Mouse (Mus musculus) myocyte (in vitro differentiated cells): Measurements from ENCODE around the gene Gm17409. TPM values are rescaled to one million over a fixed set of nuclear protein-coding genes. Genes with fewer than 3 reads are reported as not detected.

Experiments used
- H3K27me3 ChIP-seq: one replicate; pipeline ENCODE4 v1.6.1; 2011; ENCODE audit not compliant: control insufficient read depth, insufficient read depth, insufficient read length
- H3K36me3 ChIP-seq: one replicate; pipeline ENCODE4 v1.6.1; 2011; ENCODE audit not compliant: control insufficient read depth, insufficient read depth
- H3K4me2 ChIP-seq: one replicate; pipeline ENCODE4 v1.6.1; 2011; ENCODE audit warnings: low read depth, control low read depth
- H3K4me3 ChIP-seq: one replicate; pipeline ENCODE4 v1.5.1; 2011; ENCODE audit warnings: mild to moderate bottlenecking, control low read depth, moderate library complexity
- H3K79me2 ChIP-seq: one replicate; pipeline ENCODE4 v1.6.1; 2011; ENCODE audit not compliant: control insufficient read depth, insufficient read depth
- H3ac ChIP-seq: one replicate; pipeline ENCODE4 v1.6.1; 2011; ENCODE audit not compliant: control insufficient read depth, insufficient read length
- CEBPB ChIP-seq: IDR thresholded peaks from 2 replicates; pipeline ENCODE4 v1.6.1; 2011; ENCODE audit warnings: mild to moderate bottlenecking, moderate library complexity; ENCODE audit not compliant: poor library complexity, insufficient read depth, severe bottlenecking
- E2F4 ChIP-seq: IDR thresholded peaks from one replicate; pipeline ENCODE4 v1.6.1; 2011; ENCODE audit warnings: mild to moderate bottlenecking, control low read depth, moderate library complexity; ENCODE audit not compliant: insufficient read depth
- MAX ChIP-seq: IDR thresholded peaks from one replicate; pipeline ENCODE4 v1.6.1; 2011; ENCODE audit warnings: low read depth, mild to moderate bottlenecking, control low read depth
- MYOD1 ChIP-seq, 3 experiments: IDR thresholded peaks; one replicate each; pipeline ENCODE4 v1.6.1; 2011; ENCODE audit warnings: control low read depth in 2 of 3, low read depth in 2 of 3, mild to moderate bottlenecking in 2 of 3, moderate library complexity in 1 of 3; ENCODE audit not compliant: insufficient read length in 2 of 3, control insufficient read depth in 1 of 3
- MYOG ChIP-seq, 3 experiments: IDR thresholded peaks; one replicate each; pipeline ENCODE4 v1.6.1; 2011; ENCODE audit warnings: control low read depth in 2 of 3, low read depth in 2 of 3, mild to moderate bottlenecking in 2 of 3; ENCODE audit not compliant: insufficient read length in 2 of 3, control insufficient read depth in 1 of 3, insufficient read depth in 1 of 3
- POLR2A ChIP-seq: IDR thresholded peaks from one replicate; pipeline ENCODE4 v1.6.1; 2011; ENCODE audit warnings: low read depth, mild to moderate bottlenecking, control low read depth, moderate library complexity; ENCODE audit not compliant: insufficient read length
- POLR2AphosphoS2 ChIP-seq: IDR thresholded peaks from one replicate; pipeline ENCODE4 v1.6.1; 2011; ENCODE audit warnings: low read depth, control low read depth; ENCODE audit not compliant: insufficient read length
- REST ChIP-seq: IDR thresholded peaks from one replicate; pipeline ENCODE4 v1.6.1; 2011; ENCODE audit warnings: mild to moderate bottlenecking, control low read depth, moderate library complexity; ENCODE audit not compliant: insufficient read depth, insufficient read length
- SRF ChIP-seq: IDR thresholded peaks from one replicate; pipeline ENCODE4 v1.6.1; 2011; ENCODE audit warnings: low read depth; ENCODE audit not compliant: control insufficient read depth, insufficient read length
- TCF12 ChIP-seq: IDR thresholded peaks from one replicate; pipeline ENCODE4 v1.6.1; 2011; ENCODE audit warnings: mild to moderate bottlenecking, control low read depth; ENCODE audit not compliant: poor library complexity, insufficient read depth, severe bottlenecking
- TCF3 ChIP-seq: IDR thresholded peaks from one replicate; pipeline ENCODE4 v1.6.1; 2011; ENCODE audit warnings: low read depth, control low read depth; ENCODE audit not compliant: insufficient read length
- USF1 ChIP-seq: IDR thresholded peaks from one replicate; pipeline ENCODE4 v1.6.1; 2011; ENCODE audit warnings: low read depth, mild to moderate bottlenecking, control low read depth, moderate library complexity
- polyA plus RNA-seq: library from polyadenylated mRNA; unstranded; fragments of >200 nt; fragmentation: generic; extraction: Trizol; gene quantifications from one replicate; pipeline ENCODE4 v1.2.1, GENCODE M21; 2012; ENCODE audit warnings: missing spikeins

Gene Gm17409
- polyA plus RNA-seq, 1 experiment = not detected

- Histone ChIP-seq H3K36me3 (no peaks in the 10 kb centered on the region), H3K27me3 (no peaks in the 10 kb centered on the region), H3ac (no peak overlapping the region), H3K4me3 (no peak overlapping the region), H3K79me2 (peaks cover 90% of the 10 kb centered on the region), H3K4me2 (no peak overlapping the region)
- no peak for TF ChIP-seq MAX
- TF ChIP-seq REST = no peak
- TF ChIP-seq TCF3 = no peak
- no peak for TF ChIP-seq POLR2AphosphoS2
- no peak for TF ChIP-seq E2F4
- TF ChIP-seq MYOG (IDR thresholded peaks at IDR 0.05; ENCODE audit: control insufficient read depth in 1 of 3, insufficient read depth in 1 of 3, insufficient read length in 2 of 3, low read depth in 2 of 3) = no peak
- no peak for TF ChIP-seq SRF
- TF ChIP-seq TCF12 = no peak
- no peak for TF ChIP-seq POLR2A
- TF ChIP-seq USF1 = no peak
- no peak for TF ChIP-seq CEBPB
- no peak for TF ChIP-seq MYOD1 (IDR thresholded peaks at IDR 0.05; ENCODE audit: control insufficient read depth in 1 of 3, insufficient read length in 2 of 3, low read depth in 2 of 3)
Observed at GRCm38 (mm10) chr2:58496647-58497410, 26.9 kb downstream of the Gm17409 start.

- no peak for TF ChIP-seq E2F4
- TF ChIP-seq CEBPB = 0 out of 2 replicates have a peak, but pooled peaks have one; percentile 16
- Histone ChIP-seq H3K4me3 (no peak overlapping the region), H3K27me3 (no peaks in the 10 kb centered on the region), H3ac (no peak overlapping the region), H3K79me2 (peaks cover 82% of the 10 kb centered on the region), H3K36me3 (no peaks in the 10 kb centered on the region), H3K4me2 (peak overlapping the region; percentile 81)
Observed at GRCm38 (mm10) chr2:58505306-58506090, 35.6 kb downstream of the Gm17409 start.

GRCm38 (mm10) chr2:58510192-58510591 lies 40.3 kb downstream of the Gm17409 start:
- no peak overlapping the region for H3K4me3 ChIP-seq

DNA sequence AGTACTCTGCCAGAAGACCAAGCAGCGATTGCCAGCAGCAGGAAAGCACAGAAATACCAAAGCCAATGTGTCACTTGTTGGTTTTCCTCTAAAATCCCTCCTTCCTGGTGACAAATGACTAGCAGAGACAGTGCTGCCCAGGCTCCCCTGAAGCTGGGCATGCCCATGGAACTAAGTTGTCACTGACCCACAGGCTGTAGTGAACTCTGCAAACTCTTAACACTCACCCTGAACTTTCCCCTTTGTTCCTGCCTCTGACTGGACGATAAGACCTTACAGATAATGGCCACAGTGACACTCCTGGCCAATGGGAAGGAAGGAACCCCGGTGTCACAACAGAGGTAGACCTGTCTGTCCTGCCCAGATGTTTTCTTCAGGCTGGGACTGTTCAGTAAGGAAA lies 43.3 kb downstream of the Gm17409 start:
- H3K27me3 ChIP-seq = no peaks in the 10 kb centered on the region
- H3K4me3 ChIP-seq = no peak overlapping the region
- no peak overlapping the region for H3K4me2 ChIP-seq
- peaks cover 97% of the 10 kb centered on the region for H3K79me2 ChIP-seq
- TF ChIP-seq USF1 (no peak), CEBPB (no peak), MYOD1 (IDR thresholded peaks at IDR 0.05; ENCODE audit: control insufficient read depth in 1 of 3, insufficient read length in 2 of 3, low read depth in 2 of 3) (no peak), POLR2AphosphoS2 (no peak), MYOG (IDR thresholded peaks at IDR 0.05; ENCODE audit: control insufficient read depth in 1 of 3, insufficient read depth in 1 of 3, insufficient read length in 2 of 3, low read depth in 2 of 3) (no peak), MAX (no peak), REST (no peak), TCF3 (no peak), SRF (no peak), TCF12 (no peak), E2F4 (no peak), POLR2A (no peak)
- H3K36me3 ChIP-seq = peaks cover 11% of the 10 kb centered on the region
- H3ac ChIP-seq = no peak overlapping the region

More at GRCm38 (mm10) chr2:58510192-58510591, 40.3 kb downstream of the Gm17409 start:
- H3ac ChIP-seq = no peak overlapping the region
- H3K27me3 ChIP-seq = no peaks in the 10 kb centered on the region
- H3K36me3 ChIP-seq = peaks cover 7% of the 10 kb centered on the region
- peak; percentile 27 for TF ChIP-seq TCF12
- no peak for TF ChIP-seq POLR2AphosphoS2
- TF ChIP-seq MYOG (IDR thresholded peaks at IDR 0.05; ENCODE audit: control insufficient read depth in 1 of 3, insufficient read depth in 1 of 3, insufficient read length in 2 of 3, low read depth in 2 of 3) = peak in 1 of 3 experiments; percentile 37
- TF ChIP-seq REST = no peak
- peak in 2 of 3 experiments; percentile 25 to 30 for TF ChIP-seq MYOD1 (IDR thresholded peaks at IDR 0.05; ENCODE audit: control insufficient read depth in 1 of 3, insufficient read length in 2 of 3, low read depth in 2 of 3)
- peak overlapping the region; percentile 88 for H3K4me2 ChIP-seq
- H3K79me2 ChIP-seq = peaks cover 86% of the 10 kb centered on the region

DNA sequence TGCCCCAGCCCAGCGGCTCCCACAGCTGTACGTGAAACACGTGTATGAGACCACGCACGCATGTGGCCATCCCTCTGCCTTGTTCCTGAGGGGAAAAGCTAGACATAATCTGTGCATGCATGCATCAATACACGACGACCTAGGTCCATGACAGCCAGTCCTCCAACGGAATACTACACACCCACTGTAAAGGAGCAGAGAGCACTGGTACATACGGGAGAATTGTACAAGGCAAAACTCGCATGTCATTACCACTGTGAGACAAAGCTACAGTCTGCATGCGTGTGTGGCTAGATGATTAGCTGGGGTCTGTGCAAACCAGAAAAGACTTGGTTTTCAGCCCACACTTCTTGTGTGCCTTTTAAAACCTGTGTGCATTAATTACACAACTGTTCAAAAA lies 44.6 kb downstream of the Gm17409 start:
- H3K4me2 ChIP-seq = no peak overlapping the region

More for the DNA sequence above, 44.6 kb downstream of the Gm17409 start:
- Histone ChIP-seq H3K36me3 (peaks cover 11% of the 10 kb centered on the region), H3K4me3 (no peak overlapping the region), H3ac (no peak overlapping the region), H3K27me3 (no peaks in the 10 kb centered on the region), H3K79me2 (peaks cover 97% of the 10 kb centered on the region)
- TF ChIP-seq REST (no peak), USF1 (no peak)
